Mouse (Mus musculus): ENCODE results near the gene Tuba4a.
"Not testable (repeated sequence)": the region's sequence is repeated elsewhere in the genome, so short reads cannot be mapped to it uniquely, and the experiment has no call there.

Gene Tuba4a

DNA sequence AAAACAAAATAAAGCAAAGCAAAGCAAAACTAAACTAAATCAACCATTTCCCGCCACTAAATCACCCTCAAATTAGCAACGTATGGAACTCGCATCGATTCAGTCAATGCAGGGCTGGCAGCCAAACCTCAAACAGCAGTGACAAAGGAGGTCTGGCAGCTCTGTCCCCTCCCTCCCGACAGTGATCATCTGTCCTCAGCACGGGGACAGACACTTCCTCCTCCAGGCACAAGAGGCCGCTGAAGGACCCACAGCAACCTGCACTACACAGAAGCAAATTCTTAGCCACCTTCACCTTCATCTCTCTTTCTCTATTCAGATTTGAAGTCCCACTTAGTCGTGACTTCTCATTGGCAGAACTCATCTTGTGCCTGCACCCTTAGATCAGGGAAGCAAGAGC is 14.9 kb upstream of the Tuba4a start:
- DNase-seq = peak; percentile 87

DNA sequence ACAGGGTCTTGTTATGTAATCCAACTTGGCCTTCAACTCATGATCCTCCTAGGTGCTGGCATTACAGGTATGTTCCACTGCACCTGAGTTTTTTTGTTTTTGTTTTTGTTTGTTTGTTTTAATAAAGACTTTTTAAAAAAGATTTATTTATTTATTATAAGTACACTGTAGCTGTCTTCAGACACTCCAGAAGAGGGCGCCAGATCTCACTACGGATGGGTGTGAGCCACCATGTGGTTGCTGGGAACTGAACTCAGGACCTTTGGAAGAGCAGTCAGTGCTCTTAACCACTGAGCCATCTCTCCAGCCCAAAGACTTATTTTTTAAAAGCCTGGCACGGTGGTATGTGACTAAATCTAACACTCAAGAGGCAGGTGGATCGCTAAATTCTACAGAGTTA is 12.8 kb upstream of the Tuba4a start:
- DNase-seq = not testable (repeated sequence)

DNA sequence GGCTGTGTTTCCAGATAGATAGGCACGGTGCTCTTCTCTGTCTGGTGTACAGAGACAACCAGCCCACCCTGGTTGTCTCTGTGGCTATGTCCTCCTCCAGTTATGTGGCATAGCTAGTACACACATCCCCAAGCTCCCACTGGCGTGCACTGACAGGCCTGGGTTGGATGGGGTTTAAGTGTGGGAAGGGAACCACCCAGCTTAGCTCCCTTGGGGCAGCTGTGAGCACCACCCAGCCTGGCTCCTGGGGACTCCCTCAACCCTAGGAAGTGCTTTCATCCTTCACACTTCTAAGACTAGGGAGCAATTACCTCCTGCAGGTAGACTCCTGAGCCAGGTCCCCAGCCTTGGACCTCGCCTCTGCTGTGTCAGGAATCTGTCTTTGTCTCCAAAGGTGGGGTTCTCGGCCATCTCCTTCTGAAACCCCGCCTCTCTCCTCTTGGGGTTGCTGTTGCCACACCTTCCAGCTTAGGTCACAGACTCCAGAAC is 12.0 kb upstream of the Tuba4a start, which contains the start of gene A630095N17Rik:
A630095N17Rik (minus strand) TSS at position 439 of the 489 bp plus-strand sequence.
- DNase-seq = no peak

DNA sequence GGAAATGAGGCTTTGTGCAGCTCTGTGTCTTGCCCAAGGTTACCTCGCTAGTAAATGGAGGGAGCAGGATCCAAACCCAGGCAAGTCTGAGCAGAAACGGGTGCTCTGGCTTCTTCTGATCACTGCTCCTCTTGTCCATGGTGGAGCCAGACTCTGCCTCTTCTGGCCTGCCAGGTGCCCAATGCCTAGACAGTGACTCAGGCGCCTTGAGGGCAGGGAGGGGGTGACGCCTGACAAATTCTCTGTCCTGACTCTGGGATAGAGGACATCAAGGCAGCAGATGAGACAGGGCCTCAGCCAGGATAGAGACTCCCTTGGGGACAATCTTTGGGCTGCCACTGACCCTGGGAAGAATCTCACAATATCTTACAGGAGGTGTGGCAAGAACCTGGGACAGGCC is 11.6 kb upstream of the Tuba4a start:
- DNase-seq = peak; percentile 10

DNA sequence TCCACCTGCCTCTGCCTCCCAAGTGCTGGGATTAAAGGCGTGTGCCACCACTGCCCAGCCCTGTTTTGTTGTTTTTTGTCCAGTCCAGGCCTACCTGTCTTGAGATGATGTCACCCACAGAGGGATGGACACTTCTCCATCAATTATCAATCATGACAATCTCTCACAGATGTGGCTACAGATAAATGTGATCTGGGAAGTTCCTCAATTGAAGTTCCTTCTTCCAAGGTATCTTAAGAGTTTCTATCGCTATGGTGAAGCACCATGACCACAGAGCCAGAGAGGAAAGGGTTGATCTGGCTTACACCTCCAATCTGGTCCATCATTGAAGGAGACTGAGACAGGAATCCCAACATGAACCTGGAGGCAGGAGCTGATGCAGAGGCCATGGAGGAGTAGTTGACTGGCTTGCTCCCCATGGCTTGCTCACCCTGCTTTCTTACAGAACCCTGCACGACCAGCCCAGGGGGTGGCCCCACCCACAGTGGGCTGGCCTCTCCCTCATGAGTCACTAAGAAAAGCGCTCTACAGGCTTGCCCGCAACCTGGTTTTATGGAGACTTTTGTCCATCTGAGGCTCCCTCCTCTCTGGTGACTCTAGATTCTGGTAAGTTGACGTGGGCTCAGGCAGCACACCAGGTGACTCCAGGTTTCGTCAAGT is 10.8 kb upstream of the Tuba4a start:
- DNase-seq = no peak

DNA sequence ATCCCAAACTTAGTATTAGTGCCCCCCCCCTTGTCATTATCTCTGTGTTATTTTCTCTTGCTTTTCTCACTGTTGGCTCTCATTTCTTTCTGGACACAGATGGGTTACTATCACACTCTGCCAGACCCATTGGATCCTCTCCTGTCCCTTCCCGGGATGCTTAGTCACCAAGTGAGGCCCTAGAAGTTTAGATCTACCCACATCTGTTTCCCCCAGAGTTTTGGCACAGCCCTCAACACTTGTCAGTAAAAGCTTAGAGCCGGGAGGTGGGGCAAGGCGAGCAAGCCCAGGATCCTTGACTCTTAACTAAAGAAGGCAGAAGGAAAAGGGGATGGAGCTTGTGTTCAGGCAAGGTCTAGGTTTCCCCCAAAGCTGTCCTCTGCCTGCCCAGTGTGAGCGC is 9.5 kb upstream of the Tuba4a start:
- no peak for DNase-seq

DNA sequence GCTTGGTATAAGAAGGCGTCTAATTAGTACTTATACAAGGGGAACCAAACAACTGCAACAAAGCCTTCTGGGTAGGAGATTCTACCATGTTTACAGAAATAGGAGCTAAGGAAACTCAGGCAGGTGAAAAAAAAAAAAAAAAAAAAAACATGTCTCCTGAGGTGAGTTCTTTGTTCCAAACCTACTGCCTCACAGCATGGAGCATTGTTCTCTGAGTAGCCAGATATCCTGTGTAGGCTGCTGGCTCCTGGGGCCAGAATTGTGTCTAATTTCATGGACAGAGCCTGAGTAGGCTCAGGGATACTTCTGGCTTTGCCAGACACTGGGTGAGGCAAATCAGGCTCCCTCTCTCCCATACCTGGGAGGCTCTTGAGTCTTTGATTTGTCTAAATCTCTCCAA is 8.0 kb upstream of the Tuba4a start:
- no peak for DNase-seq

DNA sequence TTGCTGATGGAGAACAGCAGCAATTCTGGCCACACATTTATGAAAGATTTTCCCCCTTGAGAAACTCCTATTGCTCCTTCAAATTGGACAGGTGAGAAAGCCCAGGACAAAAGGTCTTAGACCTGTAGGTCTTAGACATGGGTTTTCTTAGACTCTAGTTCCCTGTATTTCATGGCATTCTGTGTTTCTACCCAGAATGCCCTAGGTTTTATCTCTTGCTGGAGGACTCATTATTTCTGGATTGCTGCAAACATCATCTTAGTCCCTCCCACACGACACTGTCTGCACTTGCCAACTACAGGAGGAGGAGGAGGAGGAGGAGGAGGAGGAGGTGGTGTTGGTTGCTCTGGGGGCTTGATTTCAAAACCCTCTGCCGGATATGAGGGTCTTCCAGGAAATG is 6.5 kb upstream of the Tuba4a start:
- no peak for DNase-seq

DNA sequence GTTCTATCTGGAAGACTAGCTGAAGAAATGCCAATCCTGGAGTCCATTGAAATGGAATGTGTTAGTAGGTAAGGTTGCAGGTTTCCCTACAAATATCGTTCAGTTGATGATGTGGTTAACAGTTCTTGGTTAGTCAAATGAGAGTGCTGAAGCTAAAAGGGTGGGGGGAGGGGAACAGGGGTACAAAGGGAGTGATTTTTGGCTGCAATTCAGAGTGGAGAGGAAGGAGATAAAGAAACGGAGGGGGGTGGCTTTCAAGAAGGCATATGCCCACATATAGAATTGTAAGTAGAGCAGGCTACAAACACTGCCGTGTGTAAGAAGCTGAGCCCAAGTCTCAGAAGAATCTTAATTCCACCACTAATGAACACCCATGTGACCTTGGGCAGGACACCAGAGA is 5.8 kb upstream of the Tuba4a start:
- no peak for DNase-seq

DNA sequence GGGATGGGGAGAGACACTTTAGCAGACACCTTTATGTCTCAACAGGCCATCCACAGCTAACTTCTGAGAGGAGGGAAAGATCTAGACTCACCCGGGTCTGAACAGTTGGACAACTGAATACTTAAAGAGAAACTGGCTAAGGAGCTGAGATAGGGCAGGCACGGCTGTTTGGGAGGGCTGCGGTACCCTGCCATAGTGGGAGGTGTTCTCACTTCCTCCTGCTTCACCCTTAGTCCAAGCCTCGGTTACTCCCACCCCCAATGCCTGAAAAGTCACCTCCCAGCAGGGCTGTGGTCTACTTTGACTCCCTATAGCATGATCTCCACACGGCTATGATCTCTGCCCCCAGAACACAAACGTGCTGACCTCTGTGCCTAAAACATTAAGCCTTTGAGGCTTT is 3.9 kb upstream of the Tuba4a start:
- DNase-seq = no peak

DNA sequence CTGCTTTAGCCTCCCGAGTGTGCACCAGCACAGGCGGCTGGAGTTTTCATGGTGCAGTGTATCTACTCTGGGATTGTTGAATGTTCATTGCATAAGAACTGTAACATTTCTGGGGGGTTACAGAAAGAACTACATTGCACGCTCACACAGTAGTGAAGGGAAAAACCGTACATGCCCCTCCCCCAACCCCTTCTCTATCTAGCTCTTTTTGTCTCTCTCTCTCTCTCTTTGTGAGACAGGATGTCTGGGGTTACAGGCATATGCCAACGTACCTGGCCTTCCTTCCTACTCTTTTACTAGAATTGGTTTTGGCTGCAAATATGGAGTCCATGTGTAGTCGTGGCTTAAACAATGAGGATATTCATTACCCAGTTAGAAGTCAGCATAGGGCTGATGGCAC is 3.3 kb upstream of the Tuba4a start:
- DNase-seq = no peak

DNA sequence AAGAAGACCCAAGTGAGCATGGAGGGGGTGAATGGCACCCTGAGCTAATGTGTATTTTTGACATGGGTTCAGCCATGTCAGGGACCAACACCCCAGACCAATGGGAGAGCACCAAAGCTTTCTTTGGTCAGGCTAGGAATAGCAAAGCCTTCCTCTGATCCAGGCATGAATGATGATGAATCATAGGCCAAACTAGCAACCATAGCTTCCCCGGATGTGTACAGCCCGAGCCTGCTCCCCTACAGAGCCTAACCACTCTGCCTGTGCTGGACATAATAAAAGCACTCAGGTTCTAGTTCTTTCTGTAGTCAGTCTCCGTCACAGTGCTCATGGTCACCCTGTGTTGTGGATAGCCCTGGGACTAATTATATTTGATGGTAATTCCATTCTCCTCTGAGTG is 1.9 kb upstream of the Tuba4a start:
- DNase-seq = no peak

DNA sequence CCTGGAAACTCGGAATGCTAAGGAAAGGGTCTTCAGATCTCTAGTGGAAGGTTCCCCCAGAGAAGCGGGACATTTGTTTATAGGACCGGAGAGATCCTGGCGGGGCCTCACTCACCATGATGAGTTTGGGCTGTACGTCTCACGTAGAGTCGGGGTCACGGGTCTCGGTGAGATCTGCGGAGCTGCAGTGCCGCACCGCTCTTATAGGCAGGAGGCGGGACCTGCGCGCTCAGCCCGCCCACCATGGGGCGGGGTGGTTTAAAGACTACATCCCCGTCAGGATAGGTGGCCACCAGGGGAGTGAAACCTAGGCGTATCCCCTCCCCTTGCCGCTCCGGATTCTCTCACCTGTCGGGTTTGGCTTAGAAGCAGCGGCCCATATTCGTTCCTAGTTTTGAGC is 587 bp downstream of the Tuba4a start:
- DNase-seq = peak; percentile 97

DNA sequence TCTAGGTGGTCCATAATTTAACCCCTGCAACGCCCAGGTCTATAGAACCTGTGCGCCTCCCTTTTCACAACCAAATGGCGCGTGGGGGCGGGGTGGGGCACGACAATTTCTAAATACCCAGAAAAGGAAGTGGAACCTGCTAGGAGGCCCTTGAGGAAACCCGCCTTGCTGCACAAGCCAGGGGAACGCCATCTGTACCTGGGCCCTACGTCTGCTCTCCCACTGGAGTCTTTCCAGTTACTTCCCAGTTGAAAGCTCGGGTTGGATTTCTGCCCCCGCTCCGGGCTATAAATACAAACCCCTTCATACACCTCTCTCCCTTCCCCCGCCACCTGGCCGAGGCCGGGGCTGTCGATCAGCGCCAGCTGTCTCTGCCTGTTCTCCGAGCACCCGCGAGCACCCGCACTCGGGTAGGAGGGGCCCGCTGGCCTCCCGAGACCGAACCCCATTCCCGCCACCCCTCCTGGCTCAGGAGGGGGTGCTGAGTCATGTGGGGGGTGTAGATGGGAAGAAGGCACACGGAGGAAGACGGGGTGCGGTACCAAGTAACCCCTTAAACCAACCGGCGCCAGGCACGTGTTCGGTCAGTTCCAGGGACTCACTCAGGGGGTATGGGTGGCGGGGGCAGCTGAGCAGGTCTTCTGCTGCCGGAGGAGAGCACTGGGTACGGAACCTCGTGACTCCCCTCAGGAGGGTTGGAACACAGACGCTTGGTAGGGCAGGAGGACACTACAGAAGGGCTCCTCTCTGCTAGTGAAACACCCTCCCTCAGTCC is 1.3 kb downstream of the Tuba4a start:
- peak; percentile 97 for DNase-seq

DNA sequence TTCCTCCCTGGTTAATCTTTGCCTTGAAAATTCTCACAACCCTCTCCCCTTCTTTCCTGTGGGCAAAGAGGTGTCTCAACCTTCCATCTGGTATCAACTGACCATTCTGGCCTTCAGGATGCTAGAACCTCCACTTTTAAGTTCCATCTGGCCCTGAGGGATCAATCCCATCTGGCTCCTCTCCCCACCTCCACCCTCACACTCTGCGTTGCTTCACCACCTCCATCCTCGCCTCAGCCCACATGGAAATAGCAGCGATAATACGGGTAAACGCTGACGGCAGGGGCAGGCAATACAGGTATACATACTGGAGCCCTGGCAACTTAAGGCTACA is 1.8 kb downstream of the Tuba4a start:
- DNase-seq = no peak

DNA sequence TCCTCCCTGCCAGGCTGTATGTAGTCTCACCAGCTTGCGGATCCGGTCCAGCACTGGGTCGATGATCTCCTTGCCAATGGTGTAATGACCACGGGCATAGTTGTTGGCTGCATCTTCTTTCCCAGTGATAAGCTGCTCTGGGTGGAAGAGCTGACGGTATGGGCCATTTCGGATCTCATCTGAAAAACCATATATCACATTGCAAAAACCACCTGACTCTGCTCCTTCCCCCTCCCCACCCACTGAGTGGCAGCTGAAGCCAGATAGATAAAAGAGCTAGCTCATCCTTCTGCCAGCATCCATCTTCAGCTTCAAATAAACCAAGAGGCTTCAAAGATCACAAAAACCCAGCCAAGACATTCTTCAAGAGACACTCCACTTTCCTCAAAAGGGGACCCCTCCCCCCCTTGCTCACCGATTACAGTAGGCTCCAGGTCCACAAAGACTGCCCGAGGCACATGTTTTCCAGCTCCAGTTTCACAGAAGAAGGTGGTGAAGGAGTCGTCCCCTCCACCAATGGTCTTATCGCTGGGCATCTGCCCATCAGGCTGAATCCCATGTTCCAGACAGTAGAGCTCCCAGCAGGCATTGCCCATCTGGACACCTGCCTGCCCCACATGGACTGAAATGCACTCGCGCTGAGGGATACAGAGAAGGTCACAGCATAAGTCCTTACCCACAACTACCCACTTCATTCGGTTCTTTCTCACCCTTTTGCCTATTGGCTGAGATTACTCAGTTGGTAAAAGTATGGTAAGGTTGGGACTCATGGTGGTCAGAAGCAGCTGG is 2.7 kb downstream of the Tuba4a start:
- peak; percentile 77 for DNase-seq

DNA sequence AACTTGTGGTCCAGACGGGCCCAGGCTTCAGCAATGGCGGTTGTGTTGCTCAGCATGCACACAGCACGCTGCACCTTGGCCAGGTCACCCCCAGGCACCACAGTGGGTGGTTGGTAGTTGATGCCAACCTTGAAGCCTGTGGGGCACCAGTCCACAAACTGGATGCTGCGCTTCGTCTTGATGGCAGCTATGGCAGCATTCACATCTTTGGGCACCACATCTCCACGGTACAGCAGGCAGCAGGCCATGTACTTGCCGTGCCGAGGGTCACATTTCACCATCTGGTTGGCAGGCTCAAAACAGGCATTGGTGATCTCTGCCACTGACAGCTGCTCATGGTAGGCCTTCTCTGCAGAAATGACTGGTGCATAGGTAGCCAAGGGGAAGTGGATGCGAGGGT is 3.9 kb downstream of the Tuba4a start:
- DNase-seq = peak; percentile 52

DNA sequence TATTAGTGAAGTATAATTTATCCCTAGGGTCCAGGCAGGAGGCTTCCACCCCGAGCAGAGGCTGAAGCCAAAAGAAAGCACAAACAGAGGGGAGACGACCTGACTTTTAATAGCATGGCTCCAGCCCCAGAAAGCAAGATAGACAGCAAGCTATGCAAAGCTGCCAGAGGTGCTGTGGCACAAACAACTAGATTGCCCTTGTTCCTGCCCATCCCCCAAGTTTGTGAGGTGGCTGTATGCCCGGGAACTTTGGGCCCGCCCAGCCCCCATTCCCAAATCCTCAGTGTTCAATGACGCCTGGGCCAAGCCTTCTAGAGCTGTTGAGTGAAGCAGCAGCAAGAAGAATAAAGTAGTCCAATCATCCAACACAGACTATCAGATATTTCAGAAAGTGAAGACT is 4.8 kb downstream of the Tuba4a start:
- DNase-seq = peak; percentile 67

DNA sequence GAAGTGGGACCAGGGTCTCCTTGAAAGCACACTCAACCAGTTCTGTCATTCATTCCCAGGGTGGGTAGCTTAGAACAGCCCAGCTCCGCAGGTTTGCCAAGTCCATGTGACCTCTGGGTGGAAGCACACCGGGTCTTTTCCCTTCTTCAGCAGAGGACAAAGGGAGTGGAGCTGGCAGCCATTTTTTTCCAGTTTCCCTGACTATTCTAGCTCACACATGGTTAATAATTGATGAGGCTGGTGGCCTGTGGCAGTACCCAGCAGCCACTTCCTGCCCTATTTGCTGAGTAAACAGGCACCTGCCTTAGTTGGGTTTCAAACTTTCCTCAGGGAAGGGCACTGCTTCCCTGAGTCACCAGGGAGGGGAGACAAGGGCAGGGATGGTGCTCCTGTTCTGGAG is 5.2 kb downstream of the Tuba4a start:
- DNase-seq = no peak

DNA sequence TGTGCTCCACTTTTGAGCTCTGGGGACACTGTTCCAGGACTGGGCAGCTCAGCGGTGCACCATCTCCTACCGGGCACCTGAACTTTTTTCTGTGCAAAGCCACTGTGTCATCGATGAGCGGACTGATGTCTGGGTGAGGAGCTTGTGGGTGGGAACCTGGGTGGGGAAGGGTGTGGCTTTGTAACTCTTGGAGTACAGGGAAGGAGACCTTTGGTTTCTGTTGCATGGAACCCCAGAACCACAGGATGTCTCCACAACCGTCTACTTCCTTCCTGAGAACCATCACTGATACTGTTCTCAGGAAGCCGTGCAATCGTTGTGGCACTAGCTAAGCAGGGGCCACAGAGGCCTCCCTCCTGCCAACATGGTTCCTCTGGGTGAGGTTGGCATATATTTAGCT is 6.6 kb downstream of the Tuba4a start:
- DNase-seq = no peak

DNA sequence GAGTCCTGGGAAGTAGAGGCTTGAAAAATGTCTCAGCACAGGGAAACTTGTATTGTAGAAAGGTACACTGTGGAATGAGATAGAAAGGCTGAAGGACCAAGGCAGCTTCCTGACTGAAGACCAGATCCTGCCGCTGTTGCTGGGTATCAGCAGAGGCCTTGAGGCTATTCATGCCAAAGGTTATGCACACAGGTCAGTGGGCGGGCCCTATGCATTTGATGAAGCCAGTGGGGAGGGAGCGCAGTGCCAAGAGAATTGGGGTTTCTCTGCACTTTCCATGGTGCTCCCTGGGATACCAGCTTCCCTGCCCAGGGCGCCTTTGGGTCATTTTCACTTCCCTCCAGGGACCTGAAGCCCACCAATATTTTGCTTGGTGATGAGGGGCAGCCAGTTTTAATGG is 7.1 kb downstream of the Tuba4a start:
- no peak for DNase-seq

DNA sequence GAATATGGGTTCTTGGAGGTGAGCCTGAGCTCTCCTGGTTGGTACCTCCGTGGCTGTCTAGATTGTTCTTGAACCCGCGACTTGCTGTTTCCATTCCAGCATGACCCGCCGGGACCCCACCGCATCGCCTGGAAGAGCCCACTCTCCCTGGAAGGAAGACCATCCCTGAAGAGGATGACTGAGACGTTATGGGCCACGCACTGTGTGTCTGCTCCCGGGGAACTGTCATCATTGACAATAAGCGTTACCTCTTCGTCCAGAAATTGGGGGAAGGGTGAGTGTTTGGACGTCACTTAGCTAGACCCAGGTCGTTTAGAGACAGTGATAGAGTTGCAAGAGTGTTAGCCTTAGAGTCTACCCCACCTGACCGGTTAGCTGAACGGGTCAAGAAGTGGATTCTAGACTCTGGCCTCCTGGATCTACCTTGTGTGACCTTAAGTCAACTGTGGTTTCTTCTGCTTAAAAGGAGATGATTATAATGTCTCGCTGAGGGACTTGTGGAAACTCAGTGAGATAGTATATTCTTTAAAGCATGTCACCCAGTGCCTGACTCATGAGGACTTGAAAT is 8.4 kb downstream of the Tuba4a start:
- no peak for DNase-seq
